8 mouse cellular contexts compared by ENCODE assay signal in the genomic region with DNA sequence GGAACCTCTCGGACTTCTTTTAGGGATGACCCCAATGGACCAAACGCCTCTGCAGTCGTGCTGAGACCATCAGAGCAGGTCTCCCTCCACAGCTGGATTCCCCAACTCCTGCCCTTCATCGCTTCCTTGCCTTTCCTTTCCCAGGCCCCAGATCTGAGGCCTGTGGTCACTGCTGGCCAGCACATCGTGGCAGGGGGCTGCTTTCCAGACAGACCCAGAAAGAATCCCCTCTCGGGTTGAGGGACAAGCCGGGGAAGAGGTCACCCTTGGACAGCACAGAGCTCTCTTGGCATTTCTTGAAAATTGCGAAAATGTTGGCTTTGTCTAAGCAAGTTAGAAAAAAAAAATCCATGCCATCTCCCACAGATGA.
DNase-seq lines count a peak whose midpoint lies in the region; ATAC-seq and TF ChIP-seq lines count a peak whose summit lies in the region.

No protein-coding gene starts in this region.

- peak overlapping the region; percentile 95 for H3K27ac ChIP-seq in heart, adult 2 months
- peak overlapping the region; percentile 72 for H3K27ac ChIP-seq in intestine, embryonic 16.5 days (ENCODE audit: low read length)
- H3K27ac ChIP-seq in stomach, embryonic 16.5 days (ENCODE audit: low read length) = peak overlapping the region; percentile 96

- no peak for TF ChIP-seq CTCF in heart, adult 2 months (IDR thresholded peaks at IDR 0.05)

- no peak overlapping the region for H3K4me2 ChIP-seq in intestine, embryonic 16.5 days (ENCODE audit: low read depth, low read length)
- no peak overlapping the region for H3K4me2 ChIP-seq in stomach, embryonic 16.5 days (ENCODE audit: low read depth, low read length)

- no peaks in the 10 kb centered on the region for H3K79me2 ChIP-seq in heart, adult 2 months (replicated peaks; ENCODE audit: control insufficient read depth, insufficient read depth, low read length)

- H3K4me3 ChIP-seq in heart, adult 2 months = no peak overlapping the region
- H3K4me3 ChIP-seq in intestine, embryonic 16.5 days (ENCODE audit: low read length) = no peak overlapping the region
- H3K4me3 ChIP-seq in stomach, embryonic 16.5 days (replicated peaks; ENCODE audit: low read length) = no peak overlapping the region

- H3K4me1 ChIP-seq in heart, adult 2 months (ENCODE audit: control insufficient read depth, insufficient read depth, low read length) = peaks cover 50% of the 10 kb centered on the region
- peaks cover 28% of the 10 kb centered on the region for H3K4me1 ChIP-seq in intestine, embryonic 16.5 days (ENCODE audit: control insufficient read depth, insufficient read depth, low read length)
- H3K4me1 ChIP-seq in stomach, embryonic 16.5 days (ENCODE audit: control insufficient read depth, insufficient read depth, low read length) = peaks cover 39% of the 10 kb centered on the region

- no peak for ATAC-seq in intestine, embryonic 16.5 days
- ATAC-seq in stomach, embryonic 16.5 days (ENCODE audit: insufficient read depth, low FRiP score) = no peak

- TF ChIP-seq EP300 in heart, adult 2 months (IDR thresholded peaks at IDR 0.05; ENCODE audit: insufficient read depth, low read depth, low read length) = no peak

- no peak for TF ChIP-seq POLR2A in heart, adult 2 months (IDR thresholded peaks at IDR 0.05; ENCODE audit: insufficient read depth, low read depth, low read length)

- intact Hi-C loops in heart, adult 2 months (cut with DNase I) = loop anchor here (1.0 kb wide), 1 partner anchor 25 kb away; no protein-coding TSS in a partner anchor
- intact Hi-C loops in heart, postnatal 25 days (cut with DNase I) = no loop called here

- no peaks in the 10 kb centered on the region for H3K27me3 ChIP-seq in heart, adult 2 months (ENCODE audit: control insufficient read depth, insufficient read depth, low read length)
- H3K27me3 ChIP-seq in intestine, embryonic 16.5 days (replicated peaks; ENCODE audit: control insufficient read depth, insufficient read depth, low read length) = no peaks in the 10 kb centered on the region
- no peaks in the 10 kb centered on the region for H3K27me3 ChIP-seq in stomach, embryonic 16.5 days (ENCODE audit: control insufficient read depth, insufficient read depth, low read length)

- no peaks in the 10 kb centered on the region for H3K9me3 ChIP-seq in intestine, embryonic 16.5 days (ENCODE audit: control insufficient read depth, low read length)
- H3K9me3 ChIP-seq in stomach, embryonic 16.5 days (replicated peaks; ENCODE audit: control insufficient read depth, low read length) = 0 out of 2 replicates have a peak, but pooled peaks cover 3% of the 10 kb centered on the region

- H3K36me3 ChIP-seq in heart, adult 2 months (ENCODE audit: control insufficient read depth, insufficient read depth, low read length) = peaks cover 4% of the 10 kb centered on the region
- H3K36me3 ChIP-seq in intestine, embryonic 16.5 days (ENCODE audit: control insufficient read depth, insufficient read depth, low read length) = no peaks in the 10 kb centered on the region
- no peaks in the 10 kb centered on the region for H3K36me3 ChIP-seq in stomach, embryonic 16.5 days (ENCODE audit: control insufficient read depth, insufficient read depth, low read length)

- peak in 1 of 2 experiments; percentile 73 for DNase-seq in heart, adult 2 months
- DNase-seq in heart, postnatal 25 days (ENCODE audit: low spot score) = no peak
- peak; percentile 45 for DNase-seq in ovary, postnatal 36 days (ENCODE audit: low spot score)
- DNase-seq in ovary, postnatal 10 days (ENCODE audit: low spot score) = no peak
- DNase-seq in cerebellum, adult 11 months = no peak
- DNase-seq in urinary bladder, postnatal 10 days (ENCODE audit: low spot score) = no peak

- WGBS in heart, adult 2 months = 40% methylated on average over 8 of the region's 8 CpGs
- 63% methylated on average over 8 of the region's 8 CpGs for WGBS in intestine, embryonic 16.5 days
- 53% methylated on average over 8 of the region's 8 CpGs for WGBS in stomach, embryonic 16.5 days

- H3K9ac ChIP-seq in heart, adult 2 months (ENCODE audit: low read depth, low read length) = peak overlapping the region; percentile 60
- H3K9ac ChIP-seq in intestine, embryonic 16.5 days (ENCODE audit: low read depth, low read length) = no peak overlapping the region; the same call in 1 of the 2 replicates
- peak overlapping the region; percentile 54 for H3K9ac ChIP-seq in stomach, embryonic 16.5 days (ENCODE audit: low read length)
